Mouse (Mus musculus) CH12F3 (cell line): ENCODE results near the gene Nfe2.

Experiments used
- in situ Hi-C: fragments of 300-500 bp; cut with MboI; formaldehyde crosslinking; loops from 2 replicates; pipeline ENCODE4 v1.14.3; 2020; ENCODE audit warnings: low sequenced_read_pairs

Nfe2 gene

GRCm38 (mm10) chr15:103221386-103221785, 36.8 kb downstream of the Nfe2 start:
- in situ Hi-C loops = no loop called here

GRCm38 (mm10) chr15:103220785-103221184, 37.4 kb downstream of the Nfe2 start:
- in situ Hi-C loops = no loop called here

GRCm38 (mm10) chr15:103216052-103216451, 42.2 kb downstream of the Nfe2 start:
- in situ Hi-C loops = no loop called here

GRCm38 (mm10) chr15:103214971-103215907, 43.0 kb downstream of the Nfe2 start:
- in situ Hi-C loops = no loop called here

GRCm38 (mm10) chr15:103214149-103214548, 44.1 kb downstream of the Nfe2 start:
- in situ Hi-C loops = no loop called here

GRCm38 (mm10) chr15:103205156-103205555, 53.0 kb downstream of the Nfe2 start:
- in situ Hi-C loops = no loop called here

GRCm38 (mm10) chr15:103202088-103202793, 56.0 kb downstream of the Nfe2 start:
- in situ Hi-C loops = no loop called here
